Mouse (Mus musculus): ENCODE results near the gene 1700001C19Rik.

1700001C19Rik gene

GRCm38 (mm10) chr17:47436907-47437547, at the start of gene 1700001C19Rik:
1700001C19Rik (minus strand) TSS chr17:47437376.
- DNase-seq (ENCODE audit: low read depth) = no peak

- DNase-seq (ENCODE audit: low read depth) = peak; percentile 62
Measured at GRCm38 (mm10) chr17:47485791-47486190, 48.6 kb upstream of the 1700001C19Rik start.

- no peak for DNase-seq (ENCODE audit: low read depth)
Measured at GRCm38 (mm10) chr17:47484993-47485392, 47.8 kb upstream of the 1700001C19Rik start.

- DNase-seq (ENCODE audit: low read depth) = peak; percentile 28
Measured at GRCm38 (mm10) chr17:47484241-47484921, 47.2 kb upstream of the 1700001C19Rik start.

- peak; percentile 84 for DNase-seq (ENCODE audit: low read depth)
Measured at GRCm38 (mm10) chr17:47482401-47482800, 45.2 kb upstream of the 1700001C19Rik start.

- no peak for DNase-seq (ENCODE audit: low read depth)
Measured at GRCm38 (mm10) chr17:47479887-47480286, 42.7 kb upstream of the 1700001C19Rik start.

- DNase-seq (ENCODE audit: low read depth) = peak; percentile 36
Measured at GRCm38 (mm10) chr17:47475714-47476113, 38.5 kb upstream of the 1700001C19Rik start.

GRCm38 (mm10) chr17:47475181-47475580, 38.0 kb upstream of the 1700001C19Rik start:
- DNase-seq (ENCODE audit: low read depth) = no peak

GRCm38 (mm10) chr17:47474250-47474649, 37.1 kb upstream of the 1700001C19Rik start:
- no peak for DNase-seq (ENCODE audit: low read depth)

- peak; percentile 72 for DNase-seq (ENCODE audit: low read depth)
Measured at GRCm38 (mm10) chr17:47473434-47473974, 36.3 kb upstream of the 1700001C19Rik start.

GRCm38 (mm10) chr17:47472435-47473350, 35.5 kb upstream of the 1700001C19Rik start:
- DNase-seq (ENCODE audit: low read depth) = peak; percentile 57

- DNase-seq (ENCODE audit: low read depth) = peak; percentile 41
Measured at GRCm38 (mm10) chr17:47470686-47471085, 33.5 kb upstream of the 1700001C19Rik start.

- no peak for DNase-seq (ENCODE audit: low read depth)
Measured at GRCm38 (mm10) chr17:47470121-47470520, 32.9 kb upstream of the 1700001C19Rik start.

- no peak for DNase-seq (ENCODE audit: low read depth)
Measured at GRCm38 (mm10) chr17:47469642-47470041, 32.5 kb upstream of the 1700001C19Rik start.

GRCm38 (mm10) chr17:47468466-47468865, 31.3 kb upstream of the 1700001C19Rik start:
- no peak for DNase-seq (ENCODE audit: low read depth)

- DNase-seq (ENCODE audit: low read depth) = no peak
Measured at GRCm38 (mm10) chr17:47468063-47468462, 30.9 kb upstream of the 1700001C19Rik start.

GRCm38 (mm10) chr17:47467659-47468058, 30.5 kb upstream of the 1700001C19Rik start:
- DNase-seq (ENCODE audit: low read depth) = no peak

GRCm38 (mm10) chr17:47466284-47466683, 29.1 kb upstream of the 1700001C19Rik start:
- no peak for DNase-seq (ENCODE audit: low read depth)

GRCm38 (mm10) chr17:47465016-47465415, 27.8 kb upstream of the 1700001C19Rik start:
- no peak for DNase-seq (ENCODE audit: low read depth)

GRCm38 (mm10) chr17:47464248-47464965, 27.2 kb upstream of the 1700001C19Rik start:
- no peak for DNase-seq (ENCODE audit: low read depth)

- no peak for DNase-seq (ENCODE audit: low read depth)
Measured at GRCm38 (mm10) chr17:47462728-47463388, 25.7 kb upstream of the 1700001C19Rik start.

Data from NIH3T3 (cell line).